Mouse (Mus musculus) frontal cortex, adult 2 months (tissue): ENCODE results near the gene Trim28. TPM values are rescaled to one million over a fixed set of nuclear protein-coding genes. Genes with fewer than 3 reads are reported as not detected.
"Not testable (repeated sequence)": the region's sequence is repeated elsewhere in the genome, so short reads cannot be mapped to it uniquely, and the experiment has no call there.

ENCODE experiments used
- DNase-seq, 2 experiments: peaks; one replicate each; pipeline ENCODE4 v3.0.0; 2022; ENCODE audit warnings: low spot score in 1 of 2; ENCODE audit errors: extremely low spot score in 1 of 2
- polyA plus RNA-seq: library from polyadenylated mRNA; depleted of rRNA; stranded (reverse); fragments of >200 nt; gene quantifications from 2 replicates; pipeline ENCODE4 v1.2.3, GENCODE M21; 2012; rRNA removed

Gene Trim28
- polyA plus RNA-seq, 1 experiment: 234 TPM

GRCm38 (mm10) chr7:13054287-13055010, 55.5 kb downstream of the Trim28 start, which contains the start of gene Mzf1:
Gene Mzf1 (minus strand): TSS chr7:13054764.
- DNase-seq: peak; percentile 97

- no peak for DNase-seq
Observed at GRCm38 (mm10) chr7:13056913-13057700, 58.2 kb downstream of the Trim28 start.

- DNase-seq: no peak
Observed at GRCm38 (mm10) chr7:13059536-13059935, 60.6 kb downstream of the Trim28 start.

GRCm38 (mm10) chr7:13063399-13063798, 64.5 kb downstream of the Trim28 start:
- DNase-seq: not testable (repeated sequence)

GRCm38 (mm10) chr7:13072293-13072692, 73.4 kb downstream of the Trim28 start:
- DNase-seq: no peak

Other genes starting within 250 kb of the Trim28 start
- gene Zscan18, start 195.5 kb upstream of the Trim28 start, polyA plus RNA-seq: 17.8 and 22.7 TPM in 2 replicates
- 19.2 and 24.5 TPM in 2 replicates for gene Zfp329, start 180.3 kb upstream of the Trim28 start, polyA plus RNA-seq
- gene Zfp110, start 164.4 kb upstream of the Trim28 start, polyA plus RNA-seq: 8.8 and 10.4 TPM in 2 replicates
- gene Zfp128, start 117.9 kb upstream of the Trim28 start, polyA plus RNA-seq: 4.6 and 5.3 TPM in 2 replicates
- 12.9 TPM in 2 replicates for gene Zscan22, start 101.3 kb upstream of the Trim28 start, polyA plus RNA-seq
- 776 and 848 TPM in 2 replicates for gene Rps5, start 76.8 kb upstream of the Trim28 start, polyA plus RNA-seq
- gene Rnf225, start 71.7 kb upstream of the Trim28 start, polyA plus RNA-seq: 0.69 and 0.86 TPM in 2 replicates
- gene Zfp324, start 33.3 kb upstream of the Trim28 start, polyA plus RNA-seq: 5.7 and 6.1 TPM in 2 replicates
- gene Zfp446, start 21.3 kb upstream of the Trim28 start, polyA plus RNA-seq: 14.1 and 15.1 TPM in 2 replicates
- gene Slc27a5, start 922 bp upstream of the Trim28 start, polyA plus RNA-seq: 0.64 and 1.3 TPM in 2 replicates
- 34.3 and 36.8 TPM in 2 replicates for gene Zbtb45, start 10.9 kb downstream of the Trim28 start, polyA plus RNA-seq
- 239 and 244 TPM in 2 replicates for gene Chmp2a, start 35.7 kb downstream of the Trim28 start, polyA plus RNA-seq
- gene Ube2m, start 39.2 kb downstream of the Trim28 start, polyA plus RNA-seq: 362 and 411 TPM in 2 replicates
- gene Mzf1, start 55.6 kb downstream of the Trim28 start, polyA plus RNA-seq: 15.4 and 16.7 TPM in 2 replicates
- gene Vmn1r85, start 96.1 kb downstream of the Trim28 start, polyA plus RNA-seq: 0.06 TPM in 1 of 2 replicates, not detected in the other
- not detected in 2 replicates for gene Vmn1r86, start 120.8 kb downstream of the Trim28 start, polyA plus RNA-seq
- not detected in 2 replicates for gene Vmn1r87, start 141.0 kb downstream of the Trim28 start, polyA plus RNA-seq
- not detected in 2 replicates for gene Vmn1r88, start 160.5 kb downstream of the Trim28 start, polyA plus RNA-seq
- not detected in 2 replicates for gene Vmn1r89, start 213.9 kb downstream of the Trim28 start, polyA plus RNA-seq